Mouse (Mus musculus) limb, embryonic 13.5 days (tissue): ENCODE measurements around the gene Proca1. TPM values are rescaled to one million over a fixed set of nuclear protein-coding genes. Genes with fewer than 3 reads are reported as not detected.

Experiments used
- ATAC-seq: fragments of 200-750 bp; cut with Nextera tagmentation; 2 replicates; pipeline ENCODE4 v1.8.0; 2017; ENCODE audit warnings: low read depth, moderate number of reproducible peaks, moderate TSS enrichment; ENCODE audit not compliant: low FRiP score
- H3K27ac ChIP-seq: fragments of 300-500 bp; sonication (generic); 2 replicates; pipeline ENCODE4 v1.5.1; 2015; ENCODE audit warnings: inconsistent platforms, mild to moderate bottlenecking, moderate library complexity
- H3K27me3 ChIP-seq: fragments of 300-500 bp; sonication (generic); 2 replicates; pipeline ENCODE4 v1.6.1; 2015; ENCODE audit warnings: mild to moderate bottlenecking, inconsistent platforms
- H3K36me3 ChIP-seq: fragments of 300-500 bp; sonication (generic); 2 replicates; pipeline ENCODE4 v1.6.1; 2015; ENCODE audit warnings: inconsistent platforms, mild to moderate bottlenecking, moderate library complexity
- H3K4me1 ChIP-seq: fragments of 300-500 bp; sonication (generic); 2 replicates; pipeline ENCODE4 v1.6.1; 2015; ENCODE audit warnings: inconsistent platforms
- H3K4me2 ChIP-seq: fragments of 300-500 bp; sonication (generic); replicated peaks from 2 replicates; pipeline ENCODE4 v1.6.1; 2015; ENCODE audit warnings: inconsistent platforms, mild to moderate bottlenecking, moderate library complexity
- H3K4me3 ChIP-seq: fragments of 300-500 bp; sonication (generic); 2 replicates; pipeline ENCODE4 v1.5.1; 2015; ENCODE audit warnings: moderate library complexity, mild to moderate bottlenecking, inconsistent platforms
- H3K9ac ChIP-seq: fragments of 300-500 bp; sonication (generic); 2 replicates; pipeline ENCODE4 v1.6.1; 2015; ENCODE audit warnings: mild to moderate bottlenecking, inconsistent platforms
- H3K9me3 ChIP-seq: fragments of 300-500 bp; sonication (generic); 2 replicates; pipeline ENCODE4 v1.6.1; 2016; ENCODE audit warnings: inconsistent platforms
- WGBS: fragments of 180-500 bp; shearing (Covaris S2); methylation state at CpG from one replicate; pipeline ENCODE4 v1.1.7; 2015; 5-methylcytosine and 5-hydroxymethylcytosine counted together
- microRNA-seq: library from miRNA; unstranded; fragments of <30 nt; microRNA quantifications from one replicate; pipeline ENCODE4, GENCODE M21; 2016
- polyA plus RNA-seq: library from polyadenylated mRNA; unstranded; fragments of >200 nt; fragmentation: Nextera tagmentation; extraction: Ambion mirVana; gene quantifications from 2 replicates; pipeline ENCODE4 v1.2.1, GENCODE M21; 2015

The Proca1 gene
- polyA plus RNA-seq, 1 experiment from 2014 or later, result 2.7 TPM

GRCm38 (mm10) chr11:78247727-78248140 lies 54.5 kb downstream of the Proca1 start:
- 69% methylated on average over 4 of the region's 4 CpGs for WGBS
- Histone ChIP-seq H3K9ac (no peak overlapping the region), H3K4me1 (peaks cover 32% of the 10 kb centered on the region), H3K27me3 (no peaks in the 10 kb centered on the region), H3K27ac (no peak overlapping the region), H3K9me3 (no peaks in the 10 kb centered on the region), H3K36me3 (peaks cover 20% of the 10 kb centered on the region), H3K4me3 (no peak overlapping the region), H3K4me2 (peak overlapping the region; percentile 71; the same call in 1 of the 2 replicates)
- no peak for ATAC-seq

Small RNA genes lying within 50 kb of the gene (microRNA-seq; reads per million reads assigned to microRNA genes)
- gene Mir7653, result not detected

Other genes starting within 250 kb of the Proca1 start
- 21.5 and 22.0 TPM in 2 replicates for gene Phf12, start 210.6 kb upstream of the Proca1 start, polyA plus RNA-seq
- gene Dhrs13, start 161.1 kb upstream of the Proca1 start, polyA plus RNA-seq, result 20.1 and 21.1 TPM in 2 replicates
- gene Flot2, start 155.5 kb upstream of the Proca1 start, polyA plus RNA-seq, result 52.0 and 52.9 TPM in 2 replicates
- gene Eral1, start 113.0 kb upstream of the Proca1 start, polyA plus RNA-seq, result 37.8 and 38.7 TPM in 2 replicates
- gene Fam222b, start 98.7 kb upstream of the Proca1 start, polyA plus RNA-seq, result 13.7 and 16.1 TPM in 2 replicates
- 108 and 109 TPM in 2 replicates for gene Traf4, start 27.8 kb upstream of the Proca1 start, polyA plus RNA-seq
- gene Nek8, start 16.7 kb upstream of the Proca1 start, polyA plus RNA-seq, result 20.1 and 20.7 TPM in 2 replicates
- 13.5 and 14.1 TPM in 2 replicates for gene Tlcd1, start 16.7 kb upstream of the Proca1 start, polyA plus RNA-seq
- 1,373 and 1,384 TPM in 2 replicates for gene Rpl23a, start 9.8 kb upstream of the Proca1 start, polyA plus RNA-seq
- gene Rab34, start 5.0 kb upstream of the Proca1 start, polyA plus RNA-seq, result 171 and 185 TPM in 2 replicates
- gene Sdf2, start 52.4 kb downstream of the Proca1 start, polyA plus RNA-seq, result 78.9 and 81.2 TPM in 2 replicates
- 29.4 and 33.2 TPM in 2 replicates for gene Supt6, start 52.6 kb downstream of the Proca1 start, polyA plus RNA-seq
- gene 2610507B11Rik, start 68.4 kb downstream of the Proca1 start, polyA plus RNA-seq, result 74.7 and 76.1 TPM in 2 replicates
- gene BC030499, start 97.4 kb downstream of the Proca1 start, polyA plus RNA-seq, result 0.11 and 0.56 TPM in 2 replicates
- gene Spag5, start 108.1 kb downstream of the Proca1 start, polyA plus RNA-seq, result 39.6 and 45.8 TPM in 2 replicates
- 6.5 and 6.6 TPM in 2 replicates for gene Aldoc, start 129.6 kb downstream of the Proca1 start, polyA plus RNA-seq
- gene Pigs, start 135.0 kb downstream of the Proca1 start, polyA plus RNA-seq, result 88.5 and 88.9 TPM in 2 replicates
- 70.1 and 74.7 TPM in 2 replicates for gene Unc119, start 150.1 kb downstream of the Proca1 start, polyA plus RNA-seq
- gene Foxn1, start 193.2 kb downstream of the Proca1 start, polyA plus RNA-seq, result 0.24 and 0.48 TPM in 2 replicates
- not detected in 2 replicates for gene Slc13a2, start 228.8 kb downstream of the Proca1 start, polyA plus RNA-seq